Mouse (Mus musculus) stomach, postnatal 0 days (tissue): Measurements from ENCODE around the gene Hist1h4n. TPM values are rescaled to one million over a fixed set of nuclear protein-coding genes. Genes with fewer than 3 reads are reported as not detected.
"Not testable (repeated sequence)": the region's sequence is repeated elsewhere in the genome, so short reads cannot be mapped to it uniquely, and the experiment has no call there.

Source experiments
- ATAC-seq: fragments of 200-750 bp; cut with Nextera tagmentation; 2 replicates; pipeline ENCODE4 v1.8.0; 2017; ENCODE audit not compliant: low FRiP score, low TSS enrichment
- DNase-seq: peaks from one replicate; pipeline ENCODE4 v3.0.0-alpha.2; 2016; ENCODE audit warnings: low spot score
- H3K27ac ChIP-seq: fragments of 300-500 bp; sonication (generic); replicated peaks from 2 replicates; pipeline ENCODE4 v1.5.1; 2014; ENCODE audit warnings: mild to moderate bottlenecking, control low read depth
- H3K27me3 ChIP-seq: fragments of 300-500 bp; sonication (generic); 2 replicates; pipeline ENCODE4 v1.6.1; 2014; ENCODE audit warnings: low read length; ENCODE audit not compliant: control insufficient read depth, insufficient read depth
- H3K36me3 ChIP-seq: fragments of 300-500 bp; sonication (generic); 2 replicates; pipeline ENCODE4 v1.6.1; 2014; ENCODE audit warnings: low read length, mixed read lengths; ENCODE audit not compliant: control insufficient read depth, insufficient read depth
- H3K4me1 ChIP-seq: fragments of 300-500 bp; sonication (generic); replicated peaks from 2 replicates; pipeline ENCODE4 v1.6.1; 2014; ENCODE audit warnings: antibody characterized with exemption; ENCODE audit not compliant: control insufficient read depth, insufficient read depth
- H3K4me2 ChIP-seq: fragments of 300-500 bp; sonication (generic); replicated peaks from 2 replicates; pipeline ENCODE4 v1.6.1; 2014; ENCODE audit warnings: low read depth, mild to moderate bottlenecking, control low read depth, moderate library complexity
- H3K4me3 ChIP-seq: fragments of 300-500 bp; sonication (generic); 2 replicates; pipeline ENCODE4 v1.5.1; 2014; ENCODE audit warnings: low read depth, low read length, control low read depth
- H3K9ac ChIP-seq: fragments of 300-500 bp; sonication (generic); 2 replicates; pipeline ENCODE4 v1.6.1; 2014; ENCODE audit warnings: mild to moderate bottlenecking, low read length, control low read depth, mixed read lengths
- H3K9me3 ChIP-seq: fragments of 300-500 bp; sonication (generic); 2 replicates; pipeline ENCODE4 v1.6.1; 2016; ENCODE audit warnings: low read length; ENCODE audit not compliant: control insufficient read depth
- CTCF ChIP-seq: IDR thresholded peaks from 2 replicates; pipeline ENCODE4 v1.5.1; 2016; ENCODE audit warnings: antibody characterized with exemption, low read depth, mild to moderate bottlenecking, moderate library complexity
- EP300 ChIP-seq: optimal IDR thresholded peaks from 2 replicates; pipeline ENCODE3; 2016; ENCODE audit warnings: antibody characterized with exemption
- WGBS: fragments of 180-500 bp; shearing (Covaris S2); extraction: QIAGEN DNeasy Blood & Tissue Kit; methylation state at CpG from one replicate; pipeline ENCODE4 v1.1.7; 2014; 5-methylcytosine and 5-hydroxymethylcytosine counted together
- microRNA-seq: library from miRNA; unstranded; fragments of <30 nt; microRNA quantifications from one replicate; pipeline ENCODE4, GENCODE M21; 2016
- polyA plus RNA-seq: library from polyadenylated mRNA; unstranded; fragments of >200 nt; fragmentation: Nextera tagmentation; extraction: Ambion mirVana; gene quantifications from 2 replicates; pipeline ENCODE4 v1.2.1, GENCODE M21; 2015

The Hist1h4n gene
- polyA plus RNA-seq, 1 experiment from 2014 or later: 4.6 TPM

- no peak for DNase-seq
- no peak for TF ChIP-seq EP300
- no peak for TF ChIP-seq CTCF
- peak overlapping the region; percentile 38; the same call in 1 of the 2 replicates for H3K9ac ChIP-seq
These were observed 45.7 kb downstream of the Hist1h4n start for GRCm38 (mm10) chr13:21786189-21786898.

GRCm38 (mm10) chr13:21784311-21784710 is 47.7 kb downstream of the Hist1h4n start:
- H3K4me1 ChIP-seq: no peaks in the 10 kb centered on the region
- no peak for ATAC-seq
- H3K4me3 ChIP-seq: no peak overlapping the region
- no peak overlapping the region; the same call in 1 of the 2 replicates for H3K27ac ChIP-seq
- H3K27me3 ChIP-seq: no peaks in the 10 kb centered on the region
- no peak overlapping the region for H3K4me2 ChIP-seq
- TF ChIP-seq CTCF (no peak), EP300 (no peak)
- H3K36me3 ChIP-seq: no peaks in the 10 kb centered on the region
- DNase-seq: no peak
- H3K9me3 ChIP-seq: no peaks in the 10 kb centered on the region
- whole genome bisulfite sequencing: 31% methylated on average over 6 of the region's 6 CpGs
- no peak overlapping the region for H3K9ac ChIP-seq

More at GRCm38 (mm10) chr13:21786189-21786898, 45.7 kb downstream of the Hist1h4n start:
- Histone ChIP-seq H3K27ac (peak overlapping the region; percentile 70), H3K4me2 (peak overlapping the region; percentile 49), H3K27me3 (no peaks in the 10 kb centered on the region), H3K4me1 (no peaks in the 10 kb centered on the region), H3K4me3 (peak overlapping the region; percentile 28), H3K9me3 (no peaks in the 10 kb centered on the region), H3K36me3 (no peaks in the 10 kb centered on the region)
- no peak for ATAC-seq
- WGBS: 5% methylated on average over 8 of the region's 8 CpGs

GRCm38 (mm10) chr13:21783734-21784161 is 48.2 kb downstream of the Hist1h4n start:
- peak; percentile 30 for DNase-seq
- no peaks in the 10 kb centered on the region for H3K9me3 ChIP-seq

DNA sequence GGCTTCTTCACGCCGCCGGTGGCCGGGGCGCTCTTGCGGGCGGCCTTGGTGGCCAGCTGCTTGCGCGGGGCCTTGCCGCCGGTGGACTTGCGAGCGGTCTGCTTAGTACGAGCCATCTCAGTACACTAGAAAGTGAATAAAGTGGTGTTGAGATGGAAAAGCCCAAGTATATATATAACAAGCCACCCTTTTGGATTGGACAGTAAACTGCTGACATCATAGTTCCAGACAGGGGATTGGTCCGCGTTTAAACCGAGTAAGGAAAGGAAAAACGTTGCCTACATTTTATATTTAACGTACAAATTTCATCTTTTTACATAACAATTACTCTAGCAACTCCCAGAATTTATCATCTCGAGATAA is 48.8 kb downstream of the Hist1h4n start, which contains the start of gene Hist1h3i:
TSS of gene Hist1h3i (minus strand) at position 116 of the 363 bp plus-strand sequence.
- WGBS: under 1% methylated on average over 13 of the region's 20 CpGs
- Histone ChIP-seq H3K27ac (peak within 1 kb of the TSS; percentile 83), H3K36me3 (no peaks in the 10 kb centered on the region), H3K9me3 (no peaks in the 10 kb centered on the region), H3K4me3 (peak within 1 kb of the TSS; percentile 33), H3K4me2 (peak within 1 kb of the TSS; percentile 54), H3K9ac (peak within 1 kb of the TSS; percentile 54), H3K27me3 (no peaks in the 10 kb centered on the region), H3K4me1 (no peaks in the 10 kb centered on the region)
- ATAC-seq (peak; percentile 66), DNase-seq (peak; percentile 52)
- no peak for TF ChIP-seq EP300
- TF ChIP-seq CTCF: no peak

More at GRCm38 (mm10) chr13:21783734-21784161, 48.2 kb downstream of the Hist1h4n start:
- Histone ChIP-seq H3K36me3 (no peaks in the 10 kb centered on the region), H3K4me2 (peak overlapping the region; percentile 54), H3K9ac (peak overlapping the region; percentile 1; the same call in 1 of the 2 replicates), H3K4me3 (peak overlapping the region; percentile 33), H3K27me3 (no peaks in the 10 kb centered on the region), H3K27ac (peak overlapping the region; percentile 35), H3K4me1 (no peaks in the 10 kb centered on the region)
- ATAC-seq: no peak
- no peak for TF ChIP-seq CTCF
- no peak for TF ChIP-seq EP300
- WGBS: 3% methylated on average over 9 of the region's 9 CpGs

DNA sequence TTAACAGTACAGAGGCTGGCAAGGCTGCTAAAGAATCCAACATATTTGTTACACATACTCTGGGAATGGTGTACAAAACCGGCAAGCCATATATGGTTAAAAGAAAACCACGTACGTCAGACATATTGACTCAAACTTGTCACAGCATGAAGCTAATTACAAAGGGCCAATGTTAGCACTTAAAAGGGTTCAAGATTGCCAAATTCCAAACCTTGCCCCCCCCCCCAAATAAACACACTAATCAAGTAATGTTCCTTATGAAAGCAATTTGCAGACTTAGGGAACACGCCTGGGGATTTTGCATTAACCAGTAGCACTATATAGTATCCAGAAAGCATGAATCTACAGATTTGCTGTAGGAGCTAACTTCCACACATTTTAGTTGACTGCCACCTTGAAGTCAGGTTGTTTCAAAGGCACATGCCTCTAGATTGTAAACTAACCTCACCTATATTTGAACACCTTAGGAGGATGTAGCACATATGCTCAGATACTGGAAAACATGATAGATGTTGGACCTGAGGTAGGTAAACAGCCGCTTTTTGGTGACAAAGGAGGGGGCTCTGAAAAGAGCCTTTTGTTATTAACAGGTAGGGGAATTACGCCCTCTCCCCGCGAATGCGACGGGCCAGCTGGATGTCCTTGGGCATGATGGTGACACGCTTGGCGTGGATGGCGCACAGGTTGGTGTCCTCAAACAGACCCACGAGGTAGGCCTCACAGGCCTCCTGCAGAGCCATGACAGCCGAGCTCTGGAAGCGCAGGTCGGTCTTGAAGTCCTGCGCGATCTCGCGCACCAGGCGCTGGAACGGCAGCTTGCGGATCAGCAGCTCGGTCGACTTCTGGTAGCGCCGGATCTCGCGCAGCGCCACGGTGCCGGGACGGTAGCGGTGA is 49.4 kb downstream of the Hist1h4n start:
- not testable (repeated sequence) for ATAC-seq

More for the DNA sequence above, 49.4 kb downstream of the Hist1h4n start:
- peak overlapping the region; percentile 33 for H3K4me3 ChIP-seq
- peak overlapping the region; percentile 83 for H3K27ac ChIP-seq
- H3K4me2 ChIP-seq: peak overlapping the region; percentile 54
- H3K36me3 ChIP-seq, H3K27me3 ChIP-seq, H3K4me1 ChIP-seq, DNase-seq, H3K9me3 ChIP-seq: not testable (repeated sequence)
- peak overlapping the region; percentile 54 for H3K9ac ChIP-seq
- 1% methylated on average over 14 of the region's 35 CpGs for WGBS

Small RNA genes lying within 50 kb of the gene (microRNA-seq; reads per million reads assigned to microRNA genes)
- gene Gm19658 (not detected), gene Gm44346 (not detected), gene Gm44466 (not detected)

Other genes with a start within 250 kb of the Hist1h4n start
- not detected in 2 replicates for gene Olfr1362, start 218.2 kb downstream of the Hist1h4n start, polyA plus RNA-seq
- gene Olfr11, start 189.7 kb downstream of the Hist1h4n start, polyA plus RNA-seq: not detected in 2 replicates
- gene Olfr1361, start 168.8 kb downstream of the Hist1h4n start, polyA plus RNA-seq: not detected in 2 replicates
- gene Olfr1360, start 154.8 kb downstream of the Hist1h4n start, polyA plus RNA-seq: not detected in 2 replicates
- gene Olfr1359, start 134.1 kb downstream of the Hist1h4n start, polyA plus RNA-seq: not detected in 2 replicates
- 0.85 and 1.5 TPM in 2 replicates for gene Hist1h2bl, start 116.1 kb downstream of the Hist1h4n start, polyA plus RNA-seq
- 8.8 and 14.4 TPM in 2 replicates for gene Hist1h2ai, start 115.8 kb downstream of the Hist1h4n start, polyA plus RNA-seq
- gene Hist1h3h, start 114.5 kb downstream of the Hist1h4n start, polyA plus RNA-seq: 1.1 and 4.1 TPM in 2 replicates
- 0.56 and 1.0 TPM in 2 replicates for gene Hist1h2bm, start 110.2 kb downstream of the Hist1h4n start, polyA plus RNA-seq
- gene Hist1h4j, start 97.1 kb downstream of the Hist1h4n start, polyA plus RNA-seq: 0.18 and 0.92 TPM in 2 replicates
- 0.81 and 1.1 TPM in 2 replicates for gene Hist1h4k, start 81.7 kb downstream of the Hist1h4n start, polyA plus RNA-seq
- gene Hist1h2ak, start 78.4 kb downstream of the Hist1h4n start, polyA plus RNA-seq: 7.3 and 19.3 TPM in 2 replicates
- 0.73 and 2.2 TPM in 2 replicates for gene Hist1h2bn, start 78.1 kb downstream of the Hist1h4n start, polyA plus RNA-seq
- gene Hist1h1b, start 51.6 kb downstream of the Hist1h4n start, polyA plus RNA-seq: 4.3 and 10.5 TPM in 2 replicates
- 31.2 and 44.3 TPM in 2 replicates for gene Hist1h3i, start 48.8 kb downstream of the Hist1h4n start, polyA plus RNA-seq
- gene Hist1h2an, start 45.0 kb downstream of the Hist1h4n start, polyA plus RNA-seq: 1.4 and 1.6 TPM in 2 replicates
- 0.54 and 2.0 TPM in 2 replicates for gene Hist1h2bp, start 44.7 kb downstream of the Hist1h4n start, polyA plus RNA-seq
- gene Hist1h2bq, start 22.0 kb downstream of the Hist1h4n start, polyA plus RNA-seq: 7.7 and 9.9 TPM in 2 replicates
- gene Hist1h2ao, start 21.7 kb downstream of the Hist1h4n start, polyA plus RNA-seq: 0.95 and 1.1 TPM in 2 replicates
- 1.1 TPM in 1 of 2 replicates, not detected in the other for gene Hist1h4m, start 20.4 kb downstream of the Hist1h4n start, polyA plus RNA-seq
- gene Hist1h2ap, start 1.3 kb upstream of the Hist1h4n start, polyA plus RNA-seq: 1,237 and 1,874 TPM in 2 replicates
- 8.1 and 10.0 TPM in 2 replicates for gene Hist1h2br, start 1.5 kb upstream of the Hist1h4n start, polyA plus RNA-seq
- 1.4 and 1.6 TPM in 2 replicates for gene Zfp184, start 112.9 kb upstream of the Hist1h4n start, polyA plus RNA-seq
- 0.05 TPM in 1 of 2 replicates, not detected in the other for gene Pom121l2, start 149.0 kb upstream of the Hist1h4n start, polyA plus RNA-seq
- 0.51 and 0.65 TPM in 2 replicates for gene Prss16, start 177.5 kb upstream of the Hist1h4n start, polyA plus RNA-seq
- gene Hist1h2ah, start 203.4 kb upstream of the Hist1h4n start, polyA plus RNA-seq: 2.1 TPM in 1 of 2 replicates, not detected in the other
- gene Hist1h2bk, start 203.7 kb upstream of the Hist1h4n start, polyA plus RNA-seq: 0.35 and 0.99 TPM in 2 replicates
- 5.8 and 5.9 TPM in 2 replicates for gene Hist1h4i, start 209.2 kb upstream of the Hist1h4n start, polyA plus RNA-seq
- 12.1 and 12.6 TPM in 2 replicates for gene Hist1h2ag, start 210.7 kb upstream of the Hist1h4n start, polyA plus RNA-seq
- 1.1 and 3.7 TPM in 2 replicates for gene Hist1h2bj, start 211.0 kb upstream of the Hist1h4n start, polyA plus RNA-seq